In genomic region chr13:29278156-29278555, GRCm38 (mm10) we compare ENCODE assay signal across 18 mouse cellular contexts.
"Had no signal": no experiment of that assay in that cellular context is flagged by ENCODE, and none has a peak within 500 bp of the region (broad histone marks: within the 10 kb centered on the region; RNA-seq: fewer than 3 reads in every experiment).

No protein-coding gene starts in this region.

- ATAC-seq: liver, postnatal 0 days; midbrain, embryonic 15.5 days had no signal

- DNase-seq: kidney, adult 11 months; kidney, postnatal 4 days; layer of hippocampus, adult 9-11 months; liver; liver, postnatal 0 days; retina, postnatal 1 day; right cerebral cortex, postnatal 25 days; spleen, adult 18-20 months; thymus, postnatal 36 days had no signal

- H3K4me2 ChIP-seq: limb, embryonic 13.5 days; midbrain, embryonic 12.5 days; midbrain, embryonic 15.5 days; neural tube, embryonic 13.5 days; stomach, embryonic 15.5 days had no signal

- H3K9ac ChIP-seq: limb, embryonic 13.5 days; liver, embryonic 14.5 days; liver, postnatal 0 days; midbrain, embryonic 12.5 days; midbrain, embryonic 15.5 days; neural tube, embryonic 13.5 days; stomach, embryonic 15.5 days had no signal

- H3K27me3 ChIP-seq: limb, embryonic 13.5 days; midbrain, embryonic 12.5 days; midbrain, embryonic 15.5 days; neural tube, embryonic 13.5 days; stomach, embryonic 15.5 days had no signal

- H3K9me3 ChIP-seq: limb, embryonic 10.5 days; limb, embryonic 13.5 days; midbrain, embryonic 12.5 days; midbrain, embryonic 15.5 days; neural tube, embryonic 13.5 days; stomach, embryonic 15.5 days had no signal

- H3K4me3 ChIP-seq: limb, embryonic 10.5 days; limb, embryonic 13.5 days; midbrain, embryonic 12.5 days; midbrain, embryonic 15.5 days; myocyte; neural tube, embryonic 13.5 days; stomach, embryonic 15.5 days had no signal

- H3K36me3 ChIP-seq: limb, embryonic 10.5 days; limb, embryonic 13.5 days; midbrain, embryonic 12.5 days; midbrain, embryonic 15.5 days; neural tube, embryonic 13.5 days; stomach, embryonic 15.5 days had no signal

- H3K4me1 ChIP-seq: limb, embryonic 13.5 days; stomach, embryonic 15.5 days had no signal

- H3K27ac ChIP-seq: limb, embryonic 10.5 days; limb, embryonic 13.5 days; liver, embryonic 14.5 days; macrophage; midbrain, embryonic 12.5 days; midbrain, embryonic 15.5 days; neural tube, embryonic 13.5 days; stomach, embryonic 15.5 days had no signal
